Mouse (Mus musculus): ENCODE data around the gene Abca4. TPM values are rescaled to one million over a fixed set of nuclear protein-coding genes. Genes with fewer than 3 reads are reported as not detected.

The Abca4 gene
- polyA plus RNA-seq, 1 experiment from 2014 or later, result 3.7 TPM

- no peak overlapping the region for H3K4me3 ChIP-seq (ENCODE audit: low read length)
- H3K27me3 ChIP-seq (replicated peaks; ENCODE audit: control insufficient read depth, insufficient read depth, low read length), result no peaks in the 10 kb centered on the region
- no peak overlapping the region for H3K4me2 ChIP-seq (ENCODE audit: low read length)
- H3K36me3 ChIP-seq (ENCODE audit: control insufficient read depth, insufficient read depth, low read length), result no peaks in the 10 kb centered on the region
- H3K9ac ChIP-seq (ENCODE audit: low read depth, low read length), result no peak overlapping the region
- H3K9me3 ChIP-seq (ENCODE audit: control insufficient read depth, low read length), result no peaks in the 10 kb centered on the region; the same call in 1 of the 2 replicates
- ATAC-seq, result no peak
- 83% methylated on average over 8 of the region's 8 CpGs for WGBS
- H3K27ac ChIP-seq (ENCODE audit: low read depth, low read length), result no peak overlapping the region
- H3K4me1 ChIP-seq (ENCODE audit: control insufficient read depth, insufficient read depth, low read depth, low read length), result no peaks in the 10 kb centered on the region
Measured at GRCm38 (mm10) chr3:122021029-122021652, 23.1 kb upstream of the Abca4 start.

GRCm38 (mm10) chr3:122022355-122022754 is 21.9 kb upstream of the Abca4 start:
- no peak overlapping the region for H3K27ac ChIP-seq (ENCODE audit: low read depth, low read length)
- no peaks in the 10 kb centered on the region for H3K27me3 ChIP-seq (replicated peaks; ENCODE audit: control insufficient read depth, insufficient read depth, low read length)
- H3K4me2 ChIP-seq (ENCODE audit: low read length), result no peak overlapping the region
- H3K36me3 ChIP-seq (ENCODE audit: control insufficient read depth, insufficient read depth, low read length), result no peaks in the 10 kb centered on the region
- no peak overlapping the region for H3K9ac ChIP-seq (ENCODE audit: low read depth, low read length)
- no peaks in the 10 kb centered on the region for H3K4me1 ChIP-seq (ENCODE audit: control insufficient read depth, insufficient read depth, low read depth, low read length)
- ATAC-seq, result no peak
- 91% methylated on average over 3 of the region's 3 CpGs for WGBS
- H3K9me3 ChIP-seq (ENCODE audit: control insufficient read depth, low read length), result no peaks in the 10 kb centered on the region; the same call in 1 of the 2 replicates
- no peak overlapping the region for H3K4me3 ChIP-seq (ENCODE audit: low read length)

GRCm38 (mm10) chr3:122026676-122027075 is 17.6 kb upstream of the Abca4 start:
- WGBS, result 77% methylated on average over 5 of the region's 5 CpGs
- no peaks in the 10 kb centered on the region for H3K36me3 ChIP-seq (ENCODE audit: control insufficient read depth, insufficient read depth, low read length)
- no peaks in the 10 kb centered on the region for H3K4me1 ChIP-seq (ENCODE audit: control insufficient read depth, insufficient read depth, low read depth, low read length)
- H3K4me3 ChIP-seq (ENCODE audit: low read length), result no peak overlapping the region
- no peaks in the 10 kb centered on the region for H3K9me3 ChIP-seq (ENCODE audit: control insufficient read depth, low read length)
- H3K4me2 ChIP-seq (ENCODE audit: low read length), result no peak overlapping the region
- H3K27me3 ChIP-seq (replicated peaks; ENCODE audit: control insufficient read depth, insufficient read depth, low read length), result no peaks in the 10 kb centered on the region
- H3K9ac ChIP-seq (ENCODE audit: low read depth, low read length), result no peak overlapping the region
- no peak for ATAC-seq
- H3K27ac ChIP-seq (ENCODE audit: low read depth, low read length), result no peak overlapping the region

- H3K9ac ChIP-seq (ENCODE audit: low read depth, low read length), result no peak overlapping the region
- no peaks in the 10 kb centered on the region for H3K27me3 ChIP-seq (replicated peaks; ENCODE audit: control insufficient read depth, insufficient read depth, low read length)
- no peak overlapping the region for H3K4me3 ChIP-seq (ENCODE audit: low read length)
- H3K9me3 ChIP-seq (ENCODE audit: control insufficient read depth, low read length), result no peaks in the 10 kb centered on the region
- H3K4me1 ChIP-seq (ENCODE audit: control insufficient read depth, insufficient read depth, low read depth, low read length), result no peaks in the 10 kb centered on the region
- 93% methylated on average over 8 of the region's 8 CpGs for WGBS
- H3K4me2 ChIP-seq (ENCODE audit: low read length), result no peak overlapping the region
- no peaks in the 10 kb centered on the region for H3K36me3 ChIP-seq (ENCODE audit: control insufficient read depth, insufficient read depth, low read length)
- no peak overlapping the region for H3K27ac ChIP-seq (ENCODE audit: low read depth, low read length)
- no peak for ATAC-seq
Measured at GRCm38 (mm10) chr3:122027776-122028175, 16.5 kb upstream of the Abca4 start.

- Histone ChIP-seq H3K36me3 (ENCODE audit: control insufficient read depth, insufficient read depth, low read length) (no peaks in the 10 kb centered on the region), H3K4me2 (ENCODE audit: low read length) (no peak overlapping the region), H3K4me3 (ENCODE audit: low read length) (no peak overlapping the region), H3K9ac (ENCODE audit: low read depth, low read length) (no peak overlapping the region), H3K4me1 (ENCODE audit: control insufficient read depth, insufficient read depth, low read depth, low read length) (no peaks in the 10 kb centered on the region), H3K9me3 (ENCODE audit: control insufficient read depth, low read length) (peaks cover 7% of the 10 kb centered on the region), H3K27ac (ENCODE audit: low read depth, low read length) (no peak overlapping the region), H3K27me3 (replicated peaks; ENCODE audit: control insufficient read depth, insufficient read depth, low read length) (no peaks in the 10 kb centered on the region)
- 47% methylated on average over 9 of the region's 9 CpGs for WGBS
- no peak for ATAC-seq
Measured at GRCm38 (mm10) chr3:122033248-122033837, 10.9 kb upstream of the Abca4 start.

- no peak overlapping the region for H3K4me2 ChIP-seq (ENCODE audit: low read length)
- no peak for ATAC-seq
- H3K4me1 ChIP-seq (ENCODE audit: control insufficient read depth, insufficient read depth, low read depth, low read length), result no peaks in the 10 kb centered on the region
- H3K4me3 ChIP-seq (ENCODE audit: low read length), result no peak overlapping the region
- H3K9me3 ChIP-seq (ENCODE audit: control insufficient read depth, low read length), result peaks cover 7% of the 10 kb centered on the region
- H3K27ac ChIP-seq (ENCODE audit: low read depth, low read length), result no peak overlapping the region
- H3K27me3 ChIP-seq (replicated peaks; ENCODE audit: control insufficient read depth, insufficient read depth, low read length), result no peaks in the 10 kb centered on the region
- no peaks in the 10 kb centered on the region for H3K36me3 ChIP-seq (ENCODE audit: control insufficient read depth, insufficient read depth, low read length)
- no peak overlapping the region for H3K9ac ChIP-seq (ENCODE audit: low read depth, low read length)
- WGBS, result 85% methylated on average over 5 of the region's 5 CpGs
Measured at GRCm38 (mm10) chr3:122034240-122034639, 10.0 kb upstream of the Abca4 start.

- Histone ChIP-seq H3K27ac (ENCODE audit: low read depth, low read length) (no peak overlapping the region), H3K4me2 (ENCODE audit: low read length) (no peak overlapping the region), H3K9ac (ENCODE audit: low read depth, low read length) (no peak overlapping the region), H3K27me3 (replicated peaks; ENCODE audit: control insufficient read depth, insufficient read depth, low read length) (no peaks in the 10 kb centered on the region), H3K9me3 (ENCODE audit: control insufficient read depth, low read length) (peaks cover 7% of the 10 kb centered on the region), H3K4me1 (ENCODE audit: control insufficient read depth, insufficient read depth, low read depth, low read length) (no peaks in the 10 kb centered on the region), H3K36me3 (ENCODE audit: control insufficient read depth, insufficient read depth, low read length) (no peaks in the 10 kb centered on the region), H3K4me3 (ENCODE audit: low read length) (no peak overlapping the region)
- no peak for ATAC-seq
- 30% methylated on average over 3 of the region's 3 CpGs for WGBS
Measured at GRCm38 (mm10) chr3:122035092-122035491, 9.2 kb upstream of the Abca4 start.

GRCm38 (mm10) chr3:122040522-122040921 is 3.7 kb upstream of the Abca4 start:
- H3K4me3 ChIP-seq (ENCODE audit: low read length), result no peak overlapping the region
- H3K4me2 ChIP-seq (ENCODE audit: low read length), result no peak overlapping the region
- peaks cover 7% of the 10 kb centered on the region for H3K9me3 ChIP-seq (ENCODE audit: control insufficient read depth, low read length)
- H3K27me3 ChIP-seq (replicated peaks; ENCODE audit: control insufficient read depth, insufficient read depth, low read length), result peaks cover 3% of the 10 kb centered on the region
- H3K36me3 ChIP-seq (ENCODE audit: control insufficient read depth, insufficient read depth, low read length), result no peaks in the 10 kb centered on the region
- no peak for ATAC-seq
- H3K9ac ChIP-seq (ENCODE audit: low read depth, low read length), result no peak overlapping the region
- no peak overlapping the region for H3K27ac ChIP-seq (ENCODE audit: low read depth, low read length)
- peaks cover 12% of the 10 kb centered on the region for H3K4me1 ChIP-seq (ENCODE audit: control insufficient read depth, insufficient read depth, low read depth, low read length)
- WGBS, result 71% methylated on average over 6 of the region's 6 CpGs

- peaks cover 29% of the 10 kb centered on the region for H3K4me1 ChIP-seq (ENCODE audit: control insufficient read depth, insufficient read depth, low read depth, low read length)
- H3K36me3 ChIP-seq (ENCODE audit: control insufficient read depth, insufficient read depth, low read length), result no peaks in the 10 kb centered on the region
Measured at GRCm38 (mm10) chr3:122043102-122043501, 1.1 kb upstream of the Abca4 start.

More at GRCm38 (mm10) chr3:122043102-122043501, 1.1 kb upstream of the Abca4 start:
- Histone ChIP-seq H3K27me3 (replicated peaks; ENCODE audit: control insufficient read depth, insufficient read depth, low read length) (peaks cover 3% of the 10 kb centered on the region), H3K4me2 (ENCODE audit: low read length) (no peak overlapping the region; the same call in 1 of the 2 replicates), H3K4me3 (ENCODE audit: low read length) (no peak overlapping the region), H3K9me3 (ENCODE audit: control insufficient read depth, low read length) (no peaks in the 10 kb centered on the region), H3K9ac (ENCODE audit: low read depth, low read length) (no peak overlapping the region), H3K27ac (ENCODE audit: low read depth, low read length) (no peak overlapping the region)
- WGBS, result 31% methylated on average over 8 of the region's 8 CpGs
- no peak for ATAC-seq
